Mouse (Mus musculus) liver, embryonic 14.5 days (tissue): ENCODE measurements around the gene Rbm34.

Source experiments
- CTCF ChIP-seq: IDR thresholded peaks from 2 replicates; pipeline ENCODE4 v1.5.1; 2016; ENCODE audit warnings: antibody characterized with exemption, low read depth, control low read depth
- EP300 ChIP-seq: IDR thresholded peaks from 2 replicates; pipeline ENCODE4 v1.6.1; 2016; ENCODE audit warnings: antibody characterized with exemption, low read depth

DNA sequence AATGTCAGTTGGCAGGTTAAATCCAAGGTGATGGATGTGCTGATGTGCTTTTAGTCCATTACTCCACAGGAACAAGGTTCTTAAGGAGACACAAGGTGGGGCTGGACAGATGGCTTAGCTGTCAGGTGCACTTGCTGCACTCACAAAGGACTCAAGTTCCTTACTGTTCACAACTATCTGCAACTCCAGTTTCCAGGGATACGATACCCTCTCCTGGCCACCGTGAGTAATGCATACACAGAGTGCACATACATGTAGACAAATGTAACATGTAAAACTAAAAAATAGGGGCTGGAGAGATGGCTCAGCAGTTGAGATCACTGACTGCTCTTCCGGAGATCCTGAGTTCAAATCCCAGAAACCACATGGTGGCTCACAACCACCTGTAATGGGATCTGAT lies 65.5 kb downstream of the Rbm34 start:
- TF ChIP-seq CTCF = peak; percentile 40; the same call in 1 of the 2 replicates
- TF ChIP-seq EP300 = no peak
